Mouse (Mus musculus): Measurements from ENCODE around the gene Tuba3a.
A peak's percentile ranks its signal among the peaks of the same experiment; 100 is the strongest.

The Tuba3a gene

DNA sequence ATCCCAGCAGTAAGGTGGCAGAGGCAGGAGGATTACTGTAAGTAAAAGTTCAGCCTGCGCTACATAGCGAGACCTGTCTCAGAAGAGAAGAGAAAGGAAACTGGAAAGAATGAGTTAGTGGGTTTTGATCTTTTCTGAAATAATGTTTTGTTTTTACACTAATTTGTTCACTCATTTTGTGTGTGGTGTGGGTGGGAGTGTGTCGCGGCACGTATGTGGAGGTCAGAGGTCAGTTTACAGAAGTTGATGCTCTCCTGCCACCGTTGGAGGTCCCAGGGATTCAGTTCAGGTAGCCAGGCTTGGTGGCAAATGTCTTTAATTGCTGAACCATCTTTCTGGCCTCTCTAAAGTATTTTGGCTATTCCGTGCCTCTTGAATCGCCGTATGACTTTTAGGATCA, 21.6 kb downstream of the Tuba3a start:
- no peak for DNase-seq

DNA sequence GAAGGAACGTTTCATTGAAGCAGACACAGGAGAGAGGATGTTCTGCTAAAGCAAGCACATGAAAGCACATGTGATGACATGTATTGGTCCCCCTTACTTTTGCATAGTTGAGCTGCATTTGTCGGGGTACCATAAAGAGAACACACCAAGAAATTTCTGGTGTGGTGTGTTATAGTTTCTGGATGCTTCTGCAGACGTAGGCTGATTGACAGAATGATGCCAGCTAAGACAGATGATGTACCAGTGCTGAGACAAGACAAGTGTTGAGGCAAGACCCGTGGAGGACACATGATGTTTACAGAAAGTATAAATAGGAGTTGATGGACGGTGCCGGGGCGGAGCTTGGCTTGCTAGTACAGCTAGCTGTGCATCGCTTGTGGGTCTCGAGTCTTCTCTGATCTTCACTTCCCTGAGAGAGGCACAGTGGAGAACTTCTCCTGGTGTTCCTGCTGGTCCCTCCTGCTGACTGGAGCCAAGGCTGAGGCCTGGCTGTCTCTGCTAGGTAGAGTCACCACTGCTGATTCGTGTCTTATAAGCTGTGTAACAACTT, 25.8 kb downstream of the Tuba3a start:
- DNase-seq, result no peak

- no peak for DNase-seq
Observed at GRCm38 (mm10) chr6:125256222-125256966, 29.4 kb downstream of the Tuba3a start.

GRCm38 (mm10) chr6:125255516-125256044, 30.3 kb downstream of the Tuba3a start:
- DNase-seq, result no peak

- peak; percentile 45 to 48 for DNase-seq
Observed at GRCm38 (mm10) chr6:125253863-125254715, 31.8 kb downstream of the Tuba3a start.

DNA sequence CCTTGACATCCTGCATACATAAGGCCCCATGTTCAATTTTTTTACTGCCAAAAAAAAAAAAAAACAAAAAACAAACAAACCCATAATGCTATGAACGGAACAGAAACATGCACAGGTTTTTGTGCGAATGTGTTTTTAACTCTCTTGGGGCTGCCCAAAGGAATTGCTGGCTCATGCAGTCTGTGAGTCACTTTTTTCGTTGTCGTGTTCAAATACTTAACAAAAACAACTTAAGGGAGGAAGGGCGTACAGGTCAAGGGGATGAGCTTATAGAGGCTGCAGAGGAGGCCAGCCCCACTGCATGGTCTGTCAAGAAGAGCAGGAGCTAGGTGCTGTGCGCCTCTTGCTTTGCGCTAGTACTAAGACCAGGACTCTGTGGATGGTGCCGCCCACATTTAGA, 33.1 kb downstream of the Tuba3a start:
- no peak for DNase-seq

DNA sequence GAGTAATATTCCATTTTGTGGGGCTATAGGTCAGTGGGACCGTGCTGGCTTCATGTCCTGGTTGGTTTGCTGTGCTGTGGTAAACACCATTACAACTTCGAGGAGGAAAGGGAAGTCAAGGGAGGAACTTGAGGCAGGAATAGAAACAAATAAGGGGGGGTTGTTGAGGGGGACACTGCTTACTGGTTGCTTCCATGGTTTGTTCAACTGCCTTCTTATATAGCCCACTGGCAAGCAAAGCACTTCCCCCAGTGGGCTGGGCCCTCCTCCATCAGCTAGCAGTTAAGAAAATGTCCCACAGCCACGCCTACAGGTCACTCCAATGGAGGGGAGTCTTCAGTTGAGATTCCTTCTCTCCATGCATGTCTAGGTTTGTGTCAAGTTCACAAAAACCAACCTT, 33.6 kb downstream of the Tuba3a start:
- no peak for DNase-seq

- DNase-seq, result no peak
Observed at GRCm38 (mm10) chr6:125244551-125244950, 41.3 kb downstream of the Tuba3a start.

- DNase-seq, result peak; percentile 30 to 31
Observed at GRCm38 (mm10) chr6:125241566-125241965, 44.3 kb downstream of the Tuba3a start.

DNA sequence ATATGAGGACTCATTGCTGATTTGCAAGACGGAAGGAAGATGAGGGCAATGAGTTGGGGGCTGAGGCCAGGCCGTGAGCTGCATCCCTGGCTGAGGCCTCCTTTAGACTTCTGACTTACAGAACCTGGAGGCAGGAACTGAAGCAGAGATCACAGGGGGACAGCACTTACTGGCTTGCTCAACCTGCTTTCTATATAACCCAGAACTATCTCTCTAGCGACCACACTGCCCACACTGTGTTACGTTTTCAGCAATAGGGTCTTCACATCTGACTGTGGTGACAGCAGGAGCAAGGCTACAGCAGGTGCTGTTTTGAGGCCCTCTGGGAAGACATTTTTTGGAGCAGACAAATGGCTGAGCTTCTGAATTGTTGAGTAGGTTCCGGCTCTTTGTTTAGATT, 45.2 kb downstream of the Tuba3a start:
- no peak for DNase-seq

DNA sequence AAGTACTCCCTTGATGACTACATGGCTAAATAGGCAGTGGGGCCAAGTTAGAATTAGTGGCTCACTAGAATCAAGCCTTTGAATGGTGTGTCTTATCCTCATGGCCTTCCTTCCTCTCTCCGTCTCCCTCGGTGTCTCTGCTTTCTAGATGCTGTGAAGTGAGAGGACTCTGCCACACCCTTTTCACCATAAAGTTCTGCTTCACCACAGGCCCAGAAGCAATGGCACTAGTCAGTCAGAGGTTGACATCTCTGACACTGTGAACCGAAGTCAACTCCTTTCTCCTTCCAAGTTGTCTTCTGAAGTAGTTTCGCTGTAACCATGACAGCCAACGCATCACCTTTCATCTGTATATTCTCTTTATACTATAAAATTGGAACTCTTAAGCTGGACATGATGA, 46.3 kb downstream of the Tuba3a start:
- no peak for DNase-seq

DNA sequence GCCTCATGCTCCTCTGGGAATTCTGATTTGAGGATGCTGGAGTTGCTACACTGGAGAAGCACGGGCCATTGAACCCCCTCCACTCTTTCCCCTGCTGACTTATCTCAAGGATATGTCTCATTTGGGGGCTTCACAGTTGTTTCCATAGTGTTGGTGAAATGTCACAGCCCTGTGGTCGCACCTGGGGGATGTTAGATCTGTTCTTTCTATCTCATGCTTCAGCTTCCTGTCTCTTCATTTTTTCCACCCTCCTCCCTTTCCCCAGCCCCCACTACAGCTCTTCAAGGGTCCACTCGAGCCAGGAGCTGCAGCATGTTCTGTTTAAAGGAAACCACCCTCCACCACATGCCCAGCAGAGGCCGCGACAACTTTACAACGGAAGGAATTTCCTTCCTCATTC, 47.4 kb downstream of the Tuba3a start:
- DNase-seq, result no peak

DNA sequence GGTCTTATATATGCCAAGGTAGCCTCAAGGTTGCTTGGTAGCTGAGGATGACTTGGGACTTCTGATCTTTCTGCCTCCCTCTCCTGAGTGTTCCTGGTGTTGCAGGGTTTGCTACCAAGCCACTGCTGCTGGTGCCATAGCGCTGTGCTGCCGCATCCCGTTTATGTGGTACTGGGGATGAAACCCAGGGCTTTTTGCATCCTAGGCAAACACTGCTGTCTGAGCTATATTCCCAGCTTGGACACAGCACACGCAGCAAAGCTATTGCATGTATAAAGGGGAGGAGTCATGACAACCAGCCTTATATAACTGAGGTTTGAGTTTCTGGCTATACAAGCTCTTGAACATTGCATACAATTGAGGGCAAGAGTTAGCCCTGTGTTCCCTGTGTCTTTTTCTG, 48.4 kb downstream of the Tuba3a start:
- DNase-seq, result no peak

DNA sequence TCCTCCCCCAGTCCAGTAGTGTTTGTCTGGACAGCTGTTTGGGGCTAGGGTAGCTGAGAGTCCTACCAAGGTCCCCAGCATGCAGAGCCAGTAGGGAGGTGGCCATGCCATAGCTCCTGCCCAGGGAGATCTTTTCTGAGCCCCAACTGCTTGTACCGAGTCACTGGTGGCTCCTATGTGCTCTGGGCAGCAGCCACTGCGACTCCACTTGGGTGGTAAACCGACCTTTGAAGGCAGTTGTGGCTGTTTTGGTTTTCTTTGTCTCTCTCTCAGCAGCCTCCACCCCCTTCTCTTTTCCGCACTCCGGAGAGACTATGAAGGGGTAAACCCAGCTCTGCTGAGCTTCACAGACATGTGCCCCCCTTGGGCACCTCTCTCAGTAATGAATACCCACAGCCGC, 49.1 kb downstream of the Tuba3a start, which contains the start of gene Cd27:
Cd27 (minus strand) TSS at position 229 of the 400 bp plus-strand sequence.
- no peak for DNase-seq

GRCm38 (mm10) chr6:125236341-125236740, 49.5 kb downstream of the Tuba3a start:
- no peak for DNase-seq

DNA sequence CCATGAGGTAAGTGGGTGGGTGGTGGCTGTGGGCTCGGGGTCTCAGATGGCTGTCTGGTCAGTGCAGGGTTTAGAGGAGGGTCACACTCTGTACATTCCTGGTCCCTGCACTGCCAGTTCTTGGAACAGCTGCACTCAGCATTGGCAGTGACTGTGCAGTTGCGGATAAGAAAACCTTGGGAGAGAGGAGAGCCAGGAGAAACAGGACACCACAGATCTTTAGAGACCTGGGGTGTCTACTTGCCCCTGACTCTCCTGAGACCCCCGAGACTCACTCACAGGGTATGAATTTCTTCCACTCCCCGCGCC, 51.4 kb downstream of the Tuba3a start:
- DNase-seq, result no peak

GRCm38 (mm10) chr6:125233816-125234519, 51.9 kb downstream of the Tuba3a start:
- DNase-seq, result no peak

- no peak for DNase-seq
Observed at GRCm38 (mm10) chr6:125232516-125232915, 53.3 kb downstream of the Tuba3a start.

- no peak for DNase-seq
Observed at GRCm38 (mm10) chr6:125232045-125232437, 53.8 kb downstream of the Tuba3a start.

DNA sequence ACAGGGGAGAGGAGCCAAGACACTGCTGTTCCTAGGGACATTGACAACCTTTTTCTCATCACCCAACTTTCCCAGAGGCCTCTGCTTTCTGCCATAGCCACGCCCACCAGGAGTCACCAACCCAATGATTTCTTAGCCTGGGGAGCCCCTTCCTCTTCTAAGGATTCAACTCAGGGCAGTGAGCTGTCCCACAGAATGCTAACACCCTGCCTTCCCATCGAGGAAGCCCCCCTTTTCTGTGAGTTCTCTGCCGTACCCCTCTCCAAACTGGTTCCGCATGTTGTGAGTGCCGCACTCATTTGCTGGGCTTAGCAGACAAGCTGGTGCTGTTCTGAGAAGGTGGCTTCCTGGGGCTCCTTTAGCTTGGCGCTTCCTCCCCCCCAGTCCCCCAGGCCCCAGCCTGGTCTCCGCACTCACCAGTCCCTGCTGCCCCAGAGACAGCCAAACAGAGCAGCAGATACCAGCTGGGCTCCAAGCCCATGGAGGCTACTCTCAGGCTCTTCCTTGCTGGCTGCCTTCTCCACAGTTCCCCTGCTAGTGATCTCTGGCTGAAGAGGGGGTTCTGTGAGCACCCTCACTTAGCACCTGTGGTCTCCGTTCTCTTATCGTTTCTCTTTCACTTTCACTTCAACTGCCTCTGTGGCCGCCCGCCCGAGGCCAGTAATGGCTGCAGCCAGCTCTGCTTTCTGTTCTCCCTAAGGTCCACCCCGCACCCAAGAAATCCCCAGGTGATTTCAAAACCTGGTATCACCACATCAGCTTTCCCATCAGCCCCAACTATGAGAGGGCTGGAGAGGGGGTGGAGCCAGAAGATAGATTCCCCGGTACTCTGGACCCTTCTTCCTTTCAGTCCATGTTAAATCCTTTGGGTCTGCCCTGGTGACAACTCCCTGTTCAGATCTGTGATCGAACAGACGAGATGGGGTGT, 54.5 kb downstream of the Tuba3a start, which contains the start of gene Tapbpl:
Tapbpl (minus strand) TSS at position 744 of the 928 bp plus-strand sequence.
- peak; percentile 75 for DNase-seq

GRCm38 (mm10) chr6:125230571-125230970, 55.3 kb downstream of the Tuba3a start:
- no peak for DNase-seq
